Mouse (Mus musculus): ENCODE results near the gene Uba3. TPM values are rescaled to one million over a fixed set of nuclear protein-coding genes. Genes with fewer than 3 reads are reported as not detected.

Uba3 gene
- polyA plus RNA-seq, 1 experiment from 2014 or later: 84.3 TPM

DNA sequence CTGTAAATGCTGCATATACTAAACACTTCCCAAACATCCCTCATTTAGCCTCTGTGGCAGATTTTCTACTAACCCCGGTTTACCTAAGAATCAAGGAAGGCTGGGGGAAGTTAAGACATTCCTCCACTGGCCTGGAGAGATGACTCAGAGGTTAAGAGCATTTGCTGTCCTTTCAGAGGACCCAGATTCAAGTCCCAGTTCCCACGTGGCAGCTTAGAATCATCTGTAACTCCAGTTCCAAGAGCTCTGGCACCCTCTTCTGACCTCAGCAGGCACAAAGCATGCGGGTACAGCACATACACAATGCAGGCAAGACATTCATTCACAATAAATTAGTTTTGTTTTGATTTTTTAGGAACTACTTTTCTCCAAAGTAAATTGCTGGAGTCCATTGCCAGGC lies 3.8 kb upstream of the Uba3 start:
- no peak for ATAC-seq (ENCODE audit: low FRiP score, low read depth)
- WGBS: 59% methylated on average over 3 of the region's 3 CpGs
- H3K9me3 ChIP-seq: no peaks in the 10 kb centered on the region

DNA sequence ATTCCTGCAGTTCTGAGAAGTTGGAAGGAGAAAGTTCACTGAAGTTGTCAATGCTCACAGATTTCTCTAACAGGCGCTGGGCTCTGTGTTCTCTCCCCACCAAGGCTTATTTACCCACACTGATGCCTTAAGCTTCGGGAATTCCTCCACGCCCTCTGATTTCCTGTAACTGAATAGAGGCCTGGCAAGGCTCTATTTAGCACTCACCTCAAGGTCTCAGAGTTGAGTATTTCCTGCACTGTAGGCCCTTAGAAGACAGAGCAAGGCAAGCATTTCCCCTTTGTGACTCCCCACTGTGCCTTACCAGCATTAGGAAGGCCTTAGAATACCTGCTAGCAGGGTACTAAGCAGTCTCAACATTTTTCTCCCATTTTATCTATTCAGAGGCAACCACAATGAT lies 3.0 kb upstream of the Uba3 start:
- WGBS: 54% methylated on average over 3 of the region's 3 CpGs
- Histone ChIP-seq H3K4me1 (replicated peaks) (peaks cover 30% of the 10 kb centered on the region), H3K27ac (replicated peaks) (no peak overlapping the region), H3K36me3 (no peaks in the 10 kb centered on the region), H3K4me2 (no peak overlapping the region), H3K4me3 (no peak overlapping the region), H3K27me3 (no peaks in the 10 kb centered on the region), H3K9me3 (no peaks in the 10 kb centered on the region), H3K9ac (no peak overlapping the region)
- ATAC-seq (ENCODE audit: low FRiP score, low read depth): no peak

More for the DNA sequence above, 3.8 kb upstream of the Uba3 start:
- Histone ChIP-seq H3K4me1 (replicated peaks) (peaks cover 31% of the 10 kb centered on the region), H3K27ac (replicated peaks) (no peak overlapping the region), H3K27me3 (no peaks in the 10 kb centered on the region), H3K36me3 (no peaks in the 10 kb centered on the region), H3K4me2 (no peak overlapping the region), H3K4me3 (no peak overlapping the region), H3K9ac (no peak overlapping the region)

DNA sequence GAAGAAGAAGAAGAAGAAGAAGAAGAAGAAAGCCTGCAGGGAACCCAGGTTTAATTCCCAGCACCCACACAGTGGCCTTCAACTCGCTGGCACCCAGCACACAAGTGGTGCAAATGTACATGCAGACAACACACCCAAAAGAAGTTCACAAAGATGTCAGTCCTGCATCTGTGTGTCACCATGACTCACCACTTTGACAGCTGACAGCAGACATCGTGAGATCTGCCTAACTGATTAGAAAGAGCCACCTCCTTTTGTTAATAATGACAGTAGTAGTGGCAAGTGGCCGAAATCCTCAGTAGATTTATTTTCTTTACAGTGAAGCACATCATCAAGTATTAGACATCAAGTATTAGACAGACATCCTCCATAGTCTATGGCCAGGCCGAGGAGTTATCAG lies 1.6 kb upstream of the Uba3 start:
- Histone ChIP-seq H3K4me3 (no peak overlapping the region), H3K9ac (no peak overlapping the region), H3K27ac (replicated peaks) (no peak overlapping the region), H3K4me1 (replicated peaks) (peaks cover 21% of the 10 kb centered on the region), H3K9me3 (no peaks in the 10 kb centered on the region), H3K4me2 (no peak overlapping the region), H3K27me3 (no peaks in the 10 kb centered on the region), H3K36me3 (no peaks in the 10 kb centered on the region)
- WGBS: 84% methylated on average over 4 of the region's 4 CpGs
- ATAC-seq (ENCODE audit: low FRiP score, low read depth): no peak

DNA sequence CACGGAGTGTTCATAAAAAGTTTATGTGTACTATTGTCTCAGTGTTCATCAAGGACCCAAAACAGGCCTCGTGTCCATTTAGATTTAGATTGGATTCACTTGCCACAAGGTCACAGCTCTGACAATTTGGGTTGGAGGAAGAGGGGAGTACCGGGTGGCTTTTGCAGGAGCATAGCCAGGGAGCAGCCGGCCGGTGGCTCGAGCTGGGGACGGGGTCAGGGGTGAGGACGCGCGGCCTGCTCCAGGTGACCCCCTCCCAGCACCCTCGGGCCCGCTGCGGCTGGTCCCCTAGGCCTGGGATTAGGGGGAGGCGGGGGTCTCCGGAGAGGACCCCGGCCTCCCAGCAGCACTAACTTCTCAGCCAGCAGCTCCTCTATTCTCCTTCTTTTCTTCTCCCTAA lies 495 bp downstream of the Uba3 start:
- H3K27me3 ChIP-seq: no peaks in the 10 kb centered on the region
- peak overlapping the region; percentile 98 for H3K9ac ChIP-seq
- ATAC-seq (ENCODE audit: low FRiP score, low read depth): peak; percentile 51; the same call in 1 of the 2 replicates

DNA sequence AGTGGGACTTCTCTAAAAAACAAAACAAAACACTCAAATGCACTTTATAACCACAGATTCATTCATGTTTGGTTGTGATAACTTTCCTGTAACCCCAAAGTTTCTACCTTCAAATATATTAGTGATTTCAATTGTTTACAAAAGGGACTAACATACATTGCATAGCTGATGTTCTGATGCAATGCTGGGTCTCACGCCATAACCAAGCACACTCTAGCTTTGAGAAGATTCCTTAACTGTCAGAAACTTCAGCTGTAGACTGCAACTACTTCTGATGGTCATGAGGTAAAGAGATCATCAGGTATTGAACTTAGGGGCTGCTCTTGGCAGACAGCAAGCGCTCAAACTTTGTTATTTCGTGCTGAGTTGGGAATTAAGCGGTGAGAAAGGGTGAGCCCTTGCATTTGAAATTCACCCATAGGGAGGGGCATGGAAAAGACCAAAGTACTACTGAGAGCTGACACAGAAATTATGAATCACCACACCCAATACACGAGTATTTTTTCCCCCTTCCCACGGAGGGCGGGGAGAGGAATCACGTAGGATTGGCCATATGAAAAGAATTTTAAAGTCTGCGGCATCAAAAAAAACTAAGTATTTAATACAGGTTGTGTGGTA lies 1.1 kb downstream of the Uba3 start:
- WGBS: 19% methylated on average over 9 of the region's 9 CpGs
- no peaks in the 10 kb centered on the region for H3K9me3 ChIP-seq
- peak overlapping the region; percentile 59 for H3K4me2 ChIP-seq
- H3K4me3 ChIP-seq: peak overlapping the region; percentile 98
- peaks cover 13% of the 10 kb centered on the region for H3K4me1 ChIP-seq (replicated peaks)
- no peak overlapping the region for H3K27ac ChIP-seq (replicated peaks)
- H3K36me3 ChIP-seq: no peaks in the 10 kb centered on the region
- ATAC-seq (ENCODE audit: low FRiP score, low read depth): no peak
- peak overlapping the region; percentile 98 for H3K9ac ChIP-seq
- H3K27me3 ChIP-seq: no peaks in the 10 kb centered on the region

More for the DNA sequence above, 495 bp downstream of the Uba3 start:
- Histone ChIP-seq H3K4me1 (replicated peaks) (peaks cover 13% of the 10 kb centered on the region), H3K9me3 (no peaks in the 10 kb centered on the region), H3K4me2 (peak overlapping the region; percentile 59), H3K27ac (replicated peaks) (peak overlapping the region; percentile 92), H3K4me3 (peak overlapping the region; percentile 98), H3K36me3 (no peaks in the 10 kb centered on the region)
- under 1% methylated on average over 16 of the region's 16 CpGs for WGBS

DNA sequence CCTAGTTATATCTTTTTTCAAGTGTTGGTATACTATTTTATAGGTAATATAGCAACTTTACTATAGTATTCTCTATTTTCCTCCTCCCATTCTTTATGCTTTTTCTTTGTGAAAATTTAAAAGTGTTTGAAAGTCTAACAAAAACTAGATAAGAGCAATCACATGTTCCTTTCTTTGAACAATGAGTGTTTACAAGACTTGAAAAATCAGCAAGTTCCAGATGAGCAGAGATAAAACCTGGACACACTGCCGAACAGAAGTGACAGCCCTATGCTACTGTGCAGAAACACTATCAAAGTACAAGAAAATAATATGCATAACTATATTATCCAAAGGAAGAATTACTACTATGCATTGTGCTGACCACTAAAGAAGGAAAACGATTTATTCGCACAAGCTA lies 3.0 kb downstream of the Uba3 start:
- Histone ChIP-seq H3K27ac (replicated peaks) (no peak overlapping the region), H3K4me3 (no peak overlapping the region), H3K9me3 (no peaks in the 10 kb centered on the region), H3K9ac (no peak overlapping the region), H3K27me3 (no peaks in the 10 kb centered on the region), H3K36me3 (peaks cover 6% of the 10 kb centered on the region), H3K4me1 (replicated peaks) (peaks cover 13% of the 10 kb centered on the region), H3K4me2 (no peak overlapping the region)
- 95% methylated on average over 3 of the region's 3 CpGs for WGBS
- ATAC-seq (ENCODE audit: low FRiP score, low read depth): no peak

DNA sequence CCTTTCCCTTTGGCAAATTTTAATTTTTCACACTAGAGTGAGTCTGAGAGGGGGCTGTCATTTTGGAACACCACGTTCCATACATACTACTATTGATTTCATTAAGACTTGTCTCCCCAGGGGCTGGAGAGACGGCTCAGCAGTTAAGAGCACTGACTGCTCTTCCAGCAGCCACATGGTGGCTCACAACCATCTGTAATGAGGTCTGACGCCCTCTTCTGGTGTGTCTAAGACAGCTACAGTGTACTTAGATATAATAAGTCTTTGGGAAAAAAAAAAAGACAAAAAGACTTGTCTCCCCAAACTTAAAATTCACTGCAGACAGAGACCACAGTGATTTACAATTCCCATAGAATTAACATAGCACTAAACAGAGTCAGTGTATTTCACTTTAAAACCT lies 5.0 kb downstream of the Uba3 start:
- no peaks in the 10 kb centered on the region for H3K9me3 ChIP-seq
- no peak overlapping the region for H3K27ac ChIP-seq (replicated peaks)
- 31% methylated on average over 3 of the region's 3 CpGs for WGBS
- no peak overlapping the region for H3K9ac ChIP-seq
- H3K36me3 ChIP-seq: peaks cover 23% of the 10 kb centered on the region
- no peak overlapping the region for H3K4me3 ChIP-seq
- H3K27me3 ChIP-seq: no peaks in the 10 kb centered on the region
- H3K4me1 ChIP-seq (replicated peaks): peaks cover 13% of the 10 kb centered on the region
- no peak overlapping the region for H3K4me2 ChIP-seq
- ATAC-seq (ENCODE audit: low FRiP score, low read depth): no peak

DNA sequence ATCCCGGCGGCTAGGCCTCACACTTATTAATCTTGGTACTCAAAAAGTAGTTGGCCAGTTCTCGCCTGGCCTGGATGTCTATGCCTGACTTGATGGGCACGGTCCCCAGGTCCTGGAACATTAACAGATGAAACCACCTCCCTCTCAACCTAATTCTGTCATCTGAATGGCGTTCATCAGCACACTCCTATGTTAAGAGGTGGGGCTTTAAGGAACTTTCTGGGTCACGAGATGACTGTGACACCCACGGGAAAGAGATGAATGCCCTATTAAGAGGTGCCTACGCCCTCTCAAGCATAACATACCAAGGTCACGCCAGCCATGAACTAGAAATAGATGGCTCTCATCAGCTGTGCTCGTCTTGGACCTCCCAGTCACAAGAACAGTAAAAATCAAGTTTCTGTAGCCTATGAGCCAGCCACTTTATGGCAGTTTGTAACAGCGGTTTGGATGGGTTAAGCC lies 26.0 kb downstream of the Uba3 start:
- Histone ChIP-seq H3K9me3 (no peaks in the 10 kb centered on the region), H3K9ac (peak overlapping the region; percentile 95), H3K27me3 (no peaks in the 10 kb centered on the region), H3K36me3 (peaks cover 7% of the 10 kb centered on the region; the same call in 1 of the 2 replicates), H3K4me3 (peak overlapping the region; percentile 99), H3K4me1 (replicated peaks) (peaks cover 23% of the 10 kb centered on the region), H3K27ac (replicated peaks) (peak overlapping the region; percentile 87), H3K4me2 (peak overlapping the region; percentile 80)
- WGBS: 7% methylated on average over 11 of the region's 11 CpGs
- peak; percentile 81 for ATAC-seq (ENCODE audit: low FRiP score, low read depth)

DNA sequence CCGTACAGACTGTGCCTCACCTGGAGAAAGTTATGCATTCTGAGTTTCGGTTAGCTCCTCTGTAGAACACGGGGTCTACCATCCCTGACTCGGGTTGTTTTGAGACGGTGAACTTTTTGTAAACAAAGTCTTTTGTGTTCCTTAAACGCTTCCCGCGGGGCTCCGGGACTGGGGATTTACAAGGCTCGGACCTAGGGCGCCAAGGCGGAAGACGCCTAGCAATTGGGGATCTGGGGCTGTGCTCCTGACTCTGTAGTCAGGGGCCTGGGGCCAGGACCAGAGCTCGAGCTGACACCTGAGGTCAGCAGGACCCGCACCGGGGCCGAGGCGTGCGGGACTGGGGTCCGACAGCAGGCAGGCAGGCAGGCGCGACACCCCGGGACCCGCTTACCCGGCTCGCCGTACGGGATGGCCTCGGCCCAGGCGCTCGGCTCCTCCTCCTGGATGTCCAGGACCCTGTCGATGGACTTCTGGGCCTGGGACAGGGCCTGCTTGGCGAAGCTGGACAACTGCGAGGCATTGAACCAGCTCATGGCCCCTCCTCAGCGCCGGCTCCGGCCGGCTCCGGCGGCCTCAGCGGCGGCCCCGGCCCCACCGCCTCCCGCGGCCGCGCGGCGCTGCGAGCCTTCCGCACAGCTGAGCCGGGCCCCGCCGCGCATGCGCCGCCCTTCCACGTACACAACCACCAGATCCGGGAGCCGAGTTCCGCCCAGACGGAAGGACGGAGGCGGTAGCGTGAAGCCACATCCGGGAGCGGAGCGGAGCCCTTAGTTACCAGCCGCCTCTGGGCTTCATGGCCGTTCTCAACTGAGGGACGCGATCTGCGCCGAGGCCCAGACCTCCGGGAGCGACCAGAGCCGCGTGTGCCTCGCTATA lies 26.7 kb downstream of the Uba3 start, which contains the start of gene Tmf1:
TSS of gene Tmf1 (minus strand) at position 632 of the 876 bp plus-strand sequence.
- peak within 1 kb of the TSS; percentile 95 for H3K9ac ChIP-seq
- peaks cover 4% of the 10 kb centered on the region; the same call in 1 of the 2 replicates for H3K36me3 ChIP-seq
- WGBS: under 1% methylated on average over 80 of the region's 80 CpGs
- peak within 1 kb of the TSS; percentile 87 for H3K27ac ChIP-seq (replicated peaks)
- no peaks in the 10 kb centered on the region for H3K27me3 ChIP-seq
- peaks cover 23% of the 10 kb centered on the region for H3K4me1 ChIP-seq (replicated peaks)
- no peaks in the 10 kb centered on the region for H3K9me3 ChIP-seq
- H3K4me3 ChIP-seq: peak within 1 kb of the TSS; percentile 99
- peak within 1 kb of the TSS; percentile 80 for H3K4me2 ChIP-seq
- peak; percentile 98 for ATAC-seq (ENCODE audit: low FRiP score, low read depth)

DNA sequence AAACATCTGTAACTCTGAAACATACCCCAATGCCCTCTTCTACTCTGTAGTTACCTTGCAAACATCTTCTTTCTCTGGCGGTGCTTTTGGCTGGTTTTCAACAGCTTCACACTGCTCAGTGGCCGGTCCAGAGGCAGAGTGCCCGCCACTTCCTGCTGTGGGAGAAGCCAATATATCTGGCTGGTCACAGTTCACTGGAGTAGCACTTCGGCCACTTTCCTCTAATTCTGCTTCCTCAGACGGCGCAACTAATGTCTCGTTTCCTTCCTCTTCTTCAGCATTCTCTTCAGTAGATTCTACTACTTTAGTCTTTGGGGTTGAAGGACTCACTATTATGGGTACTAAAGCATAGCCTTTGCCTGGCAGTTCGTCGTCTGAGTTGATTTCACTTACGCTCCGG lies 29.7 kb downstream of the Uba3 start:
- Histone ChIP-seq H3K9me3 (no peaks in the 10 kb centered on the region), H3K4me2 (no peak overlapping the region), H3K4me3 (no peak overlapping the region), H3K27ac (replicated peaks) (no peak overlapping the region), H3K4me1 (replicated peaks) (peaks cover 23% of the 10 kb centered on the region), H3K27me3 (no peaks in the 10 kb centered on the region), H3K9ac (no peak overlapping the region), H3K36me3 (peaks cover 26% of the 10 kb centered on the region)
- no peak for ATAC-seq (ENCODE audit: low FRiP score, low read depth)
- 76% methylated on average over 11 of the region's 11 CpGs for WGBS

DNA sequence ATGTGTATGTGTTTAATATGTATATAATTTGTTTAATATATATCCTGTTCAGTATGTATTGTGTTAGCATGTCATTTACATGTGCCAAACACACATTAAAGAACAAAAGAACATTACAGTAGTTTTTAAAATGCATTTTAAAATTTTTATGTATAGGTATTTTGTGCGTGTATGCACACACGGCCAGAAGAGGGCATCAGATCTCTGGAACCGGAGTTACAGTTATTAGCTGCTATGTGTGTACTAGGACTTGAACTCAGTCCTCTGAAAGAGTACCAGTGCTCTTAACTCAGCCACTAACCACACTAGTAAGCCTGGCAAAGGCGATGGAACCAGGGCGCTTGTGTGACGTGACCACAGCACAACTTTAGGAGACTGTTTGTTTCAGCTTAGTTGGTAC lies 55.3 kb downstream of the Uba3 start:
- Histone ChIP-seq H3K36me3 (peaks cover 5% of the 10 kb centered on the region; the same call in 1 of the 2 replicates), H3K4me2 (no peak overlapping the region), H3K27me3 (no peaks in the 10 kb centered on the region), H3K4me1 (replicated peaks) (peaks cover 26% of the 10 kb centered on the region), H3K9ac (no peak overlapping the region), H3K27ac (replicated peaks) (no peak overlapping the region), H3K9me3 (no peaks in the 10 kb centered on the region), H3K4me3 (no peak overlapping the region)
- ATAC-seq (ENCODE audit: low FRiP score, low read depth): no peak
- WGBS: 80% methylated on average over 6 of the region's 6 CpGs

DNA sequence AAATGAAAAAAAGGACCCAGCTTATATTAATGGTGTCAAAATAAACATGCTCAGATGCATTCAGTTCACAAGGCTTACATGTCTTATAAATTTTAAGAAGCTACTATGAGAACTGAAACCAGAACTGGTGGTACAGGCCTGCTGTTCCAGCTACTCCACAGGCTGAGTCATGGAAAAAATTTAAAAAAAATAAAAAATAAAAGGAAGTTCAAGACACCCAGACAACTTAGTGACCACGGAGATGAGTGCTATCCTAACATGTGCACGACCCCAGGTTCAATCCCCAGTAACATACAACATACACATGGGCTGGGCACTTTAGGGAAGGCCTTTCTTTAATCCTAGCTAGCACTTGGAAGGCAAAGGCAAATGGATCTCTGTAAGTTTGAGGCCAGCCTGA lies 55.7 kb downstream of the Uba3 start:
- H3K4me1 ChIP-seq (replicated peaks): peaks cover 26% of the 10 kb centered on the region
- H3K27ac ChIP-seq (replicated peaks): no peak overlapping the region
- H3K9ac ChIP-seq: no peak overlapping the region
- peaks cover 5% of the 10 kb centered on the region; the same call in 1 of the 2 replicates for H3K36me3 ChIP-seq
- peak overlapping the region; percentile 94; the same call in 1 of the 2 replicates for H3K4me2 ChIP-seq
- no peaks in the 10 kb centered on the region for H3K9me3 ChIP-seq
- H3K4me3 ChIP-seq: no peak overlapping the region
- WGBS: 91% methylated on average over 2 of the region's 2 CpGs
- no peak for ATAC-seq (ENCODE audit: low FRiP score, low read depth)
- no peaks in the 10 kb centered on the region for H3K27me3 ChIP-seq

Measured in hindbrain, embryonic 15.5 days (tissue).